Mouse (Mus musculus) retina, postnatal 1 day (tissue): ENCODE data around the gene Prr15l.

ENCODE experiments used
- DNase-seq: peaks from one replicate; pipeline ENCODE4 v3.0.0-alpha.2; 2012

Prr15l gene

GRCm38 (mm10) chr11:96928088-96928487 lies at the start of gene Prr15l:
Prr15l (plus strand) TSS chr11:96928104.
- no peak for DNase-seq

- DNase-seq = peak; percentile 57
These were observed 49.2 kb upstream of the Prr15l start for GRCm38 (mm10) chr11:96878715-96879114.

GRCm38 (mm10) chr11:96879359-96879758 lies 48.5 kb upstream of the Prr15l start:
- DNase-seq = no peak

GRCm38 (mm10) chr11:96880296-96880695 lies 47.6 kb upstream of the Prr15l start:
- no peak for DNase-seq

GRCm38 (mm10) chr11:96885901-96886340 lies 42.0 kb upstream of the Prr15l start:
- peak; percentile 93 for DNase-seq

- DNase-seq = no peak
These were observed 40.9 kb upstream of the Prr15l start for GRCm38 (mm10) chr11:96886942-96887546.

GRCm38 (mm10) chr11:96891784-96892527 lies 35.9 kb upstream of the Prr15l start:
- no peak for DNase-seq

GRCm38 (mm10) chr11:96893203-96893842 lies 34.6 kb upstream of the Prr15l start:
- peak; percentile 53 for DNase-seq

GRCm38 (mm10) chr11:96895886-96896285 lies 32.0 kb upstream of the Prr15l start:
- no peak for DNase-seq

GRCm38 (mm10) chr11:96899449-96900306 lies 28.2 kb upstream of the Prr15l start:
- DNase-seq = peak; percentile 79

- DNase-seq = no peak
These were observed 26.6 kb upstream of the Prr15l start for GRCm38 (mm10) chr11:96901332-96901731.

GRCm38 (mm10) chr11:96902639-96903635 lies 25.0 kb upstream of the Prr15l start:
- peak; percentile 78 for DNase-seq

- DNase-seq = peak; percentile 55
These were observed 21.3 kb upstream of the Prr15l start for GRCm38 (mm10) chr11:96906431-96907161.

- no peak for DNase-seq
These were observed 19.3 kb upstream of the Prr15l start for GRCm38 (mm10) chr11:96908594-96908993.

- peak; percentile 91 for DNase-seq
These were observed 17.9 kb upstream of the Prr15l start for GRCm38 (mm10) chr11:96910003-96910402.

- DNase-seq = no peak
These were observed 15.2 kb upstream of the Prr15l start for GRCm38 (mm10) chr11:96912682-96913081.

- peak; percentile 99 for DNase-seq
These were observed 11.6 kb upstream of the Prr15l start, which contains the start of gene Cdk5rap3 for GRCm38 (mm10) chr11:96916044-96916884. Cdk5rap3 (minus strand) TSS chr11:96916496.

GRCm38 (mm10) chr11:96916885-96917396 lies 11.0 kb upstream of the Prr15l start:
- DNase-seq = no peak

GRCm38 (mm10) chr11:96917415-96917814 lies 10.5 kb upstream of the Prr15l start:
- no peak for DNase-seq

GRCm38 (mm10) chr11:96919003-96919402 lies 8.9 kb upstream of the Prr15l start:
- no peak for DNase-seq
